Mouse (Mus musculus) left cerebral cortex, adult 9 months (tissue): Measurements from ENCODE around the gene Trpm8.

Experiments
- DNase-seq, 2 experiments: peaks; one replicate each; pipeline ENCODE4 v3.0.0; 2022; ENCODE audit warnings: low spot score in 2 of 2

Trpm8 gene

DNA sequence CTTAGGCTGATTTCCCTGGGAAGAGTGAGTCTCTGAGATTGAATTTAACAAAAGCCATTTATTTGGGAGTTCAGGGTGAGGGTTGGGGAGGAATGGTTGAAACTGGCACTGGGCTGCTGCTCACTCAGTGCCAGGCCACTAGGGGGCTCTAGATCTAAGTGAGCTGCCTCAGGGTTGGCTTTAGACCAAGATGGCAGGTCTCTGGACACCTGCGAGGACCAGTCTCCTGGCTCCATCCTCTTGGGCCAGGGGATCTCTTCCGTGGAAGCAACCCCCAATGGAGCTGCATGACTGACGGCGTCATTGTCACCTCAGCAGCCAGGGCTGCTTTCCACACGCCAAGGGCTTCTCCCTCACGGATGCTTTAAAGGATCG is 7.5 kb downstream of the Trpm8 start:
- DNase-seq, result no peak

DNA sequence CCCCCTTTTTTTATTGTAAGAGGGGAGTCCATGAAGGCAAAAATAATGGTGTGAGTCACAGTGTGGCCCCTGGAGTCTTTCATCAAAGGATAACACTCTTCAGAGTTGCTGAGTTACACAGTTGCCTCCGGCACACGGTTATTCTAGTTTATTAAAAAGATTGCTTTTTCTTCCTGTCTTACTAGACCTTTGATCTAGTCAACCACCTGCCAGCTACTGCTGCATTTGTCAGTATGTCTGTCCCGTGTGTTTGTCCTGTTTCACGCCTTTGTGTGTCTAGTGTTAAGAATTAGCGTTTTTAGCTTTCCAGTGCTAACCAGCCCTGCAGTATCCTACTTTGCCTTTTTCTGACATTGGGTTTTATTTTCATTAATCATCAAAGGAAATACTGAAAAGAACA is 8.2 kb downstream of the Trpm8 start:
- no peak for DNase-seq

DNA sequence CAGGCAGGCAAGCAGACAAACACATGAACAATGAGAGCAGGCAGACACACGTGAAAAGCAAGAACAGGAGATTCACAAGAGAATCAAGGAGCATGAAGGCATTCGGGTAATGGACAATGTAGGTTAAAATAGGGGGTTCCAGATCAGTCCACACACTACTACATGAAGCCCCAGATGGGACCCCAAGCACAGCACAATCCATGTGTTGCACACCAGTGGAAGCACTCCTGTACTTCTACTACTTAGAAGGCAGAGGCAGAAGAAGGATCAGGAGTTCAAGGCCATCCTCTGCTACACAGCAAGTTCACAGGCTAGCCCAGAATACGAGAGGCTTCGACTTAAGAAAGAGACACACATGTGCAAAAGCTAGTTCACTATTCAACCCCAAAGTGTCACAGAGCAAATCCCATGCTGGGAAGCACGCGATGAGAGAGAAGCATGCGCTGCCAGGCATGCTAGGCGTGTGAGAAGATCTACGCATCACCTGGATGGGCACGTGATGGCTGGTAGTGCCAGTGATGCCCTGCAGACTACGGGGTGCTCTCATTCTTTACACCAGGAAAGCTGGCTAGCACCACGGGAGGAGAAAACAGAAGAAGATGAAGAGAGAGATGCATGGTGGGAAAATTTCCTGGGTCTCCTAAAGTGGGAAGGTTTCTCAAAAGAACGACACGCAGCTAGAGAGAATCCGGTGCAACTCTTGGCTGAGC is 8.8 kb downstream of the Trpm8 start:
- DNase-seq, result no peak

DNA sequence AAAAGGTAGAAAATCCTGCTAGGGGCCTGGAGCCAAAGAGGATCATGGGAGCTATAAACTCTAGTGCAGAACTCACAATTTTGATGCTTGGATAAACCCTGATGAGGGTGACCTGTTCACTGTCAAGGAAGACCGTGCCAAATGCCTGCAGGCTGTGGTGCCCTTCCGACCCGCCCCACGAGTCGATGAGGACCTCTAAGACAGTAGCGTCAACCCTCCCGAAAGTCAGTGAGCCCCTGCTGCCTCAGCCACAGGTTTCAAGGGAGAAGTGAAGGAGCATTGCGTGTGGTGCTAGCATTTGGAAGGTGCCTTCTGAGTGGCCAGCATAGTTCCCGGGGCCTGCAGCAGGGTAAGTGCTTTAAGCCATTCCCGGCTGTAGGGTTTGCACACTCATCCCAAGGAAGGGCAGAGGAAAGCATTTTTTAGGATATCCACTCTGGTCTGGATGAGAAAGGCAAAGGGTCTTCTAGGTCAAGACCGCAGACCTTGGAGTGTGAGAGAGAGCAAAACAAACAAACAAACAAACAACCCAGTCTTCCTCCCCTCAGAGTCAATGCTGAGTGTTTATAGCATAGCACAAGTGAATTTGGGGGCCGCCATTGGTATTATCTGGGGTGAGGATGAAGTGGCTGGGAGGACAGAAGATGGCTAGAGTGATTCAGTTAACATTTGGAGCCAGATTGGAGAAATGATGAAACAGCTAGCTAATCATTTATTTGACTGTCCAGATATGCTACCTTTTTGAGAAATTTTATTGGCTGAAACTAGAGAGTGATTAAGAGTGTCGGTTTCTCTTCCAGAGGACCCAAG is 9.6 kb downstream of the Trpm8 start:
- no peak for DNase-seq

DNA sequence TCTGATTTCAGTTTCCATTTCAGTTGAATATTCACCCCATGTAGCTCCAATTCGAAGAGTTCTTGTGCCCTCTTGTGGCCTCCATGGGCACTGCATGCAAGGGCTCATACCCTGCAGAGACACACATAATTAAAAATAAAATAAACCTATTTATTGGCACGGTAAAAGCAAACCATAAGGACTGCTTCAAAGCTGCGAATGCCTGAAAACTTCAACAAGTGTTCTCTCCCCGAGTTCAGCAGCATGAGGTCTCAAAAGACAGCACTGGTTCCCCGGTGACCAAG is 10.2 kb downstream of the Trpm8 start:
- no peak for DNase-seq

DNA sequence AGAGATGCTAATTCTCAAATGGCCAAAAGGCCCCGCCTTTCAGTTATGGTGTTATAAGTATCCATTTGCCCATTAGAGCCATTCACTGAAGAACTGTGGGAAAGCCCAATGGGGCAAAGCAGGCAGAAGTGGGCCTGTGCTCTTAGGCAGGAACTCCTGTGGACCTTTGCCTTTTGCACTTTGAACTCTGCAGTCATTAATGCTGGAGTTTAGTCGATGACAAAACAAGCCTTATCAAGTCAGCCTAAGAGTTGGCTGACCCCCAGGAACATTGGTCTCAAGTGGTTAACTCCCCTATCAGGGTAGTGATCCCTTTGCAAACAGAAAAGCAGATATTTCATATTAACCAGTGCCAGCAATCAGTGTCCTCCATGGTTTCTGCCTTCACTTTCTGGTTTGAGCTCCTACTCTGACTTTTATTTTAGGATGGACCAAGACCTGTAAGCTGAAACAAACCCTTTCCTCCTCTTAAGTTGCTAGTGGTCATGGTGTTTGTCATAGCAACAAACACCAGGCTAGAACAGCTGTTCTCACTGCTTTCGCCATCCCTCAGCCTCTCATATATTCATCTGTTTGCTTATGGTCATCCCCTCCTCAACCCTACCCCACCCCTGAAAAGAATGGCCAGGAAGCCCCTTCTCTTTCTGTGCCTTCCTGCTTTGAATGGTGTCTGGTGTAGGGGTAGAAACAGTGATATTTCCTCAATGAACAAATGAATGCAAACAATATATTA is 10.8 kb downstream of the Trpm8 start:
- no peak for DNase-seq

DNA sequence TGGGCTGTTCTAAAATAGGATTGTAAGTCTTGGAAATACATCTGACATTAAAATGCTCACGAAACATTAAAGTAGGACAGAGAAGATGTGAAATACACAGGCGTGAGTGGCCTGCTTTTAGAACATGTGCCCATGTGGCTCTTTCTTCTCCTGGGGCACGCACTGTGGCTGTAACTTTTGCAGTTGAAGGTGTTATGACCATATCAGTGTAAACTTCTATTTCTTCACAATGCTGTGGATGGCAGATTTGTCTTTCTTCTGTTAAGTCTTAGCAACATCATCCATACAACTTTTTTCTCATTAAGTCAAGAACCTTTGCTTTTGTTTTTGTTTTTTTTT is 11.3 kb downstream of the Trpm8 start:
- DNase-seq, result no peak

DNA sequence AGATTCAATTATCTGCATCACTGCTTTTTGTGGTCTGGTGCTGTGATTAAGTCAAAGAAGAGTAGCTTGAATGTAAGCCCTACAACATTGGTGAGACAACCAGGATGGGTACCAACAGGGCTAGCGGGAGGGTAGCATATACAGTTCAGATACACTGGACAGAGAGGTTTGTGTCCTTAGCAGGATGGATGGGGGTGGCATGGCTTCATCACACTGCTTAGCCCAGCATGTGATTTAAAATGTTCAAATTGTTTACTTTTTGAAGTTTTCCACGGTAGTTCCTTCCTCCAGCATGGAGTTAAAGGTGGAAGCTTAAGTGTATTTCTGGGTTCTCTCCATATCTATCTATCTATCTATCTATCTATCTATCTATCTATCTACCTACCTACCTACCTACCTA is 11.7 kb downstream of the Trpm8 start:
- DNase-seq, result no peak

DNA sequence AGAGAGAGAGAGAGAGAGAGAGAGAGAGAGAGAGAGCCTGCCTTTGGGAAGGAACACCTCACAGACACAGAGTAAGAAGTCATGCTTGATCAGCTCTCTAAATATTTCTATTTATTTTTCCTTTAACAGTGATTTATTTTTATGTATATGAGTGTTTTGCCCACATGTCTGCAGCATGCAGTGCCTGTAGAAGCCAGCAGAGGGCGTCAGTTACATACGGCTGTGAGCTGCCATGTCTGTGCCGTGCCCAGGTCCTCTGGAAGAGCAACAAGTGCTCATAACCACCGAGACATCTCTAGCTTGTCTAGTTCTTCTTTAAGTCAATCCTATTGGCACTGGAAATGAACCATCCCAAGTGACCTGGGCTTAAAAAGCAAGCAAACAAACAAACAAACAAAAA is 12.5 kb downstream of the Trpm8 start:
- no peak for DNase-seq

DNA sequence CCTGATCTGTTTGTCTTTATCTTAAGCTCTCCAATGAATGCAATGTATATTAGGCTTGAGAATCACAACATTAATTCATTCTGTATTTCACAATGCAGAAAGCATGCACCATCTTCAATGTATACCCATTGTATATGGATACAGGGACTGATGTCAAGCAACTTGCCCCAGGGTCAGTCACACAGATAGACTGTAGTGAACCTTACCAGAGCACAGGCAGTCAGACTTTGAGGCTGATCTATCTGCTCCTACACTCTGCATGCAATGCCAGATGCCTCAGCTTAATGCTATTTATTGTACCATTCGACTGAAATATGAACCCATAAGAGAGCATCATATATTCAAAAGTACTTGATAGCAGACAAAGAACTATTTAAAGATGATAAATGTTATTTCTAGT is 13.1 kb downstream of the Trpm8 start:
- DNase-seq, result no peak

DNA sequence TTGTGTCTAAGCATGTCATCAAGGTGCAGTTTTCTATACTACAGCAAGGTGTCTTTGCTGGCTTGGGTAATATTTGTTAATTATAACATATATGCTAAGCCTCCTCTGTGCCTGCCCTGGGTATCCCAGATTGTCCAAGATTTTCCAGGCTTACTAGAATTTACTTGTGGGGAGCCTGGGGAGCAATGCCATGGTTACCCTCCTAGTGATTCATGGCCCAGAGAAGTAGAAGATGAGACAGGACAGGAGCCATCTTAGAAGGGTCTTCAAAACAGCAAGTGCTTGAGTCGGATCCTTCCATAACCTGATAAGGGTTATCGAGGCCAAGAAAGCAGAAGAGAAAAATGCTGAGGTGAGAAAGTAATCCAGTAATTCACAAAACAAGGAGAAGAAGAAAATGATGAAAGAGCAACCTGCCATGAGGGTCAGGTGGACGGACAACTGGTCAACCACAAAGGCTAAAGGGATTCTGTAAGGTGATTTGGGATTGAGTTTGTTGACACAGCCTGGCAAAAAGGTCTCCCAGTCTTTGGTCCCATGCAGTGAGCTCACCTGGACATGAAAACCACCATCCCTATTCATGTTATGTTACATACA is 14.0 kb downstream of the Trpm8 start:
- no peak for DNase-seq

DNA sequence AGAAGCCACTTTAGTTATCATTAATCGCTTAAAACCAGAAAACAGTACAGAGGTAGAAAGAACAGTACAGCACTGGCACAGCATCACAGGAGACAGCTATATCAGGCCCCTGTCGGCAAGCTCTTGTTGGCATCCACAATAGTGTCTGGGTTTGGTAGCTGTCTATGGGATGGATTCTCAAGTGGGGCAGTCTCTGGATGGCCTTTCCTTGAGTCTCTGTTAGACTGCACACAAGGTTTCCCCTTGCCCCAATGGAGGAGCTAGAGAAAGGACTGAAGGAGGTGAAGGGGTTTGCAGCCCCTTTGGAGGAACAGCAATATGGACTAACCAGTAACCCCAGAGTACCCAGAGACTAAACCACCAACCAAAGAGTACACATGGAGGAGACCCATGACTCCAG is 14.6 kb downstream of the Trpm8 start:
- DNase-seq, result no peak

DNA sequence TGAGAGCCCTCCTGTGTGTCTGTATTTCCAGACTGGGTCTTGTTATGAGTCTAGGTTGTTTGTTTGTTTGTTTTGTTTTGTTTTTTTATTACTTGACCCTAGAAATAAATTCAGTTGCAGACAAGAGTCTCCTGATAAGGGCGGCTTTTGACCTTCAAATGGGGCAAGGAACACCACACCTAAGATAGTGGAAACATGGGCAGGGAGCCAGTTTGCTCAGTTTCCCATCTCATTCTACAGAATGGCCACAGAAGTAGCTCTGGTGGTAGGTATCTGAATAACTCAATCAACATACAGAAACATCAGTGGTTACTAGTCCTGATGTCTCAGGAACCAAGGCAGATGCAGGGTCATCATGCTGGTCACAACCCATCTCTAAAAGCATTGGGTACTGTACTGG is 17.2 kb downstream of the Trpm8 start:
- DNase-seq, result no peak

DNA sequence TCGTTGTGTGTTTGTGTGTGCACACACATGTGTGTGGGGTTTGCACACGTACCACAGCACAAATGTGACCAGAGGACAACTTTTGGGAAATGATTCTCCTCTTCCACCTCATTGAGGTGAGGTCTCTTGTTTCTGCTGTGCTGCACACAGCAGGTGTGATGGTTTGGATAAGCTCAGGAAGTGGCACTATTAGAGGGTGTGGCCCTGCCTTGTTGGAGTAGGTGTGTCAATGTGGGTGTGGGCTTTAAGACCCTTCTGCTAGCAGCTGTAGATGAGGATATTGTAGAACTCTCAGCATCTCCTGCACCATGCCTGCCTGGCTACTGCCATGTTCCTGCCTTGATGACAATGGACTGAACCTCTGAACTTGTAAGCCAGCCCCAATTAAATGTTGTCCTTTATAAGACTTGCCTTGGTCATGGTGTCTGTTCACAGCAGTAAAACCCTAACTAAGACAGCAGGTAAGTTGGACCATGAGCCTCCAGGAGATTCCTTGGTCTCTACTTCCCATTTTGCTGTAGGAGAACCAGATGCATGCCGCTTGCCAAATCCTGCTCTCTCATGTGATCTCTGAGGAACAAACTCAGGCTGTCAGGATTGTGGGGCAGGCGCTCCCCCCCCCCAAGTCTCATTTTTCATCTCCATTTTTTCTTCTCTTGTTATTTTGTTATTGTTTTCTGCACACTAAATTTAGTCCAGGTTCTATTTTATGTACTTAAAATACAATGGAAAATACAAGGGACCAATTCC is 18.9 kb downstream of the Trpm8 start:
- no peak for DNase-seq

DNA sequence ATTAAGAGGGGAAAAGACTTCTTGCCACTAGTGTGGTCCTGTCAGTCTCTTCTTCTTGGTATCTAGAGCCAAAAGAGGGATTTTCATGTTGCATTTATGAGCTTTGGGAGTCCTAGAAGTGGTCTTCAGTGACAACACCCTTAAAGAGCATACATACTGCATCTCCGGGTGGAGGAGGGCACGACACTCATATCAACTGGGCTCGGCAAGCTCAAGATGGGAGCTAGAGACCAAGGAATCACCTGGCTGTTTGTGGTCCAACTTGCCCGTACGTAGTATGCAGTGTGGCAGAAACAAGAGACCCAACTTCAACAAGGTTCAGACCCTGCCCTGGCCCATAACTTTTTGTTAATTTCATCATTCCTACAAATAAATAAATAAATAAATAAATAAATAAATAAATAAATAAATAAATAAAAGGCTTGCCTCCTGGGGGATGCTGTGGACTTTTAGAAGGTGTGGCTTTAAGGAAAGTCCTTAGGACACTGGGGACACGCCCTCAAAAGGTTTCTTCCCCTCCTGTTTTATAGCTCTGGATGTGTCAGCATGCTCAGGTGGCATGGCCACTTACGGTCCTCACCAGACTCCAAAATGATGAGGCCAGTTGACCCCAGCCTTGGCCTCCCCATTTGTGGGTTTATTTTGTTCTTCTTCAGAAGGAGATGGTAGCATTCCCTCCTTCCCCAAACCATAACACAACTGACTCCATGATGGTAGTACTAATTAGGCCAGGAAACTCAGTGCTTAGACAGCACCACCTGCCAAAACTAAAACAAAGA is 20.2 kb downstream of the Trpm8 start:
- no peak for DNase-seq

DNA sequence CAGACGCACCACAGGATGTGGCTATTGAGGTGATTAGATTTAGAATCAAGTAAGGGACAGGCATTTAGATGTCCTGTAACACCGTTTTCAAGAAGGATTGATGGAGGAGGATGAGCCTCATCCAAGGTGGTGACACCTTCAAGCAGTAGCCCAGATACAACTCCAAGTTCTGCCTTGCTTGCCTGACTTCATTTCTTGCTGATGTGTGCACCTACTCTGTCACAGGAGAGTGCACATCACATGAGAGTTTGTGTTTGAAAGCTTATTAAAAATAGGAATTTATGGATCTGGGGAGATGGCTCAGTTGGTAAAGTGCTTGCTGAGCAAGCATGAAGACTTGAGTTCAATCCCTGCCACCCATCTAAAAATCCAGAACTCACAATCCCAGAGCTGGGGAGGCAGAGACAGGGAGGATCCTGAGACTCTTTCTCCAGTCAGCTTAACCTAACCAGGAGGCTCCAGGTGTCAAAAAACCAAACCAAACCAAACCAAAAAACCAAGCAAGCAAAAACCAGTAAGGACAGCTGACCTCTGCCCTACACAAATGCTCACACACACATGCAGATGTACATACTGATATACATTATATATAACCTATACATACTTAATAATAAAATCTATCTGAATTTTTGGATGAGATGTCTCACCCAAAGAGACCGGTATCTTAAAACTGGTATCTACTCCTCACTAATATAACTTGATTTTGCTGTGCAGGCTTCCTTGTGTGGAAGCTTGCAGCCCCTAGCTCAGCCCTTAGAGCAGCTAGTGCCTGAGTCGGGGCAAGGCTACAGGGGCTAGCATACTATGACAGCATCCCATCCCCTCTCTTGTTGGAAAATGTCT is 21.4 kb downstream of the Trpm8 start:
- DNase-seq, result no peak

DNA sequence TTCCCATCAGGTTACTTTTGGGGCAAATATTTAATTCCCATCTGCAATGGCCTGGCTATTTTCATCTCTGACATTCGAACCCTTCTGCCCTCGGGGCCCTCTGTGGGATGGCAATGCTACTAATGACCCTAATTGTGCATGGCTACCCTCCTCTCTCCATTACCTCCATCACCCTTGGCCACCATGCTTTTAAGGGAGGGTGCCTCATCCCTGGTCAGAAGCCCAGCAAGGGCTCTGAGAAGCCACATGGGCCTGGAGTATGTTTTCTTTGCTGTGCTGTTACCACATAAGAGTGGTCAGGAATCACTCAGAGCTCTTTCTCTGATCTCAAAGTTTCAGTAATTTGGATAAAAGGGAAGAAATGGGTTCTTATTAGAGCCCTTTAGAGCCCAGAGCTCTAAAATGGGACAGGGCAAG is 22.1 kb downstream of the Trpm8 start:
- DNase-seq, result no peak

DNA sequence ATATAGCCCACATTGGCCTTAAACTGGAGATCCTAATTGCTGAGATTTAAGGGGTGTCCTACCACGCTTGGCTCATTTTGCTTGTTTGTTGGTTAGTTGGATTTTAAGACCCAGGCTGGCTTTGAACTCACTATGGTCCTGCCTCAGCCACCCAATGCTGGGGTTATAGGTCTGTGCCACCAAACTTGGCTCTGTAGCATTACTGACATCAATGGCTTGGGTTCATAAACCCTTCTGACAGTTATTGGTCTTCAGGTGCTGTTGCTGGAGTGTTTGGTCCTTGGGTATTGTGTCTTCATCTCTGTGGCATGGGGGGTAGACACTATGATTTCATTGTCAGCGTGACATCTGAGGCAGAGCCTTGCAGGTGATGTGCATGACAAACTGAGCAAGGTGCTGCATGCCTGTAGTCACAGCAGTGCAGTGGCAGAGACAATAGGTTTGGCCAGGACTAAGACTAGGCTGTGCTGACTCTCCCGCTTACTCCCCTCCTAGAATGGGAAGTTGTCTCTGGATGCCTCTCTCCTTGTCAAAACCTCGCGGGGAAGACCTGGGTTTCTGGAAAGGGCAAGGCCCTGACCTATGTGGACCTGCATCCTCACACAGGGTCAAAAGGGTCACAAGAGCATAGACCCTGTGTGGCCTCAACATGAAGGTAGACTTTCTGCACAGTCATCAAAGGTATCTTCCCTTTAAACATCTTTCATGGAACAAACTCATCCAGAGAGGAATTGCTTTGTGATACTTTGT is 23.0 kb downstream of the Trpm8 start:
- DNase-seq, result no peak

DNA sequence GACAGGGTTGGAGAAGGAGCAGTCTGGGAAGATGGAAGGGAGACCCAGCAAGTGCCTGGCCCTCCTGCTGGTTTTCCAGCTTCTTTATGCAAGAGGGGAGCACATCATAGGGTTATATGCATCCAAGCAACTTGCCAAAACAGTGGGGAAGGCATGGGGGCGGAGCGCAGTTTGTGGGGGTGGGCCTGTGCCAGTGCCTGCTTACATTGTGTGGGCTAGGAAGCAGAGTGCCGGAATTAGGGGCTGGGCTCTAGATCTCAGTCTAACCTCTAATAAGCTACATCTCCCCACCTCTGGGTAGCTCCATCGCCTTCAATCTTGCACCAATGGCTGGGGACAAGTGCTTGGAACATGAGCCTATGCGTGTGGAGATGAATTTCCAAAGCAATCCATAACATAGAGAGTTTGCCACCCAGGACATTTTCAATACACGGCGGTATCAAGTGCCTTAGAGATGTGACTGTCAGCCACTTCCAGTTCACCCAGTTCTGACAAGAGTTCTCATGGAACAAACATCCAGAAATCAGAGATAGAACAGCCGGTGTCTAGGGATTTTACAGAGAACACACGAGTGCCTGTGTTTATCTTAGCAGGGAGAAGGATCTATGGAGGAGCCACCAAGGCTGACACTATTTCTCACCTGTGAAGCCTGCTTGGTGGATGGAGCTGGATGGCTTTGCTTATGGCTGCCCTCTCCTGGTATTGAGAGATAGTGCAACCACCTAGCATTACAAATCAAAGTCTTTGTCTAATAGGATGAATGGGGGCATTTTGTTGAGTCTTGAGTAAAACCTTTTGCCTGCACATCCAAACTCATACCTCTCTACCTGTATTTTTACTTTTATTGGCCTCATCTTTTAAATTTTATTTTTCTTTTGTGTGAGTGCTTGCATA is 23.9 kb downstream of the Trpm8 start:
- DNase-seq, result no peak
